Mouse (Mus musculus): Measurements from ENCODE around the gene Slc16a11.

Gene Slc16a11

GRCm38 (mm10) chr11:70212423-70212822 lies at the start of gene Slc16a11:
Slc16a11 (plus strand) TSS chr11:70212752.
- DNase-seq, result no peak

DNA sequence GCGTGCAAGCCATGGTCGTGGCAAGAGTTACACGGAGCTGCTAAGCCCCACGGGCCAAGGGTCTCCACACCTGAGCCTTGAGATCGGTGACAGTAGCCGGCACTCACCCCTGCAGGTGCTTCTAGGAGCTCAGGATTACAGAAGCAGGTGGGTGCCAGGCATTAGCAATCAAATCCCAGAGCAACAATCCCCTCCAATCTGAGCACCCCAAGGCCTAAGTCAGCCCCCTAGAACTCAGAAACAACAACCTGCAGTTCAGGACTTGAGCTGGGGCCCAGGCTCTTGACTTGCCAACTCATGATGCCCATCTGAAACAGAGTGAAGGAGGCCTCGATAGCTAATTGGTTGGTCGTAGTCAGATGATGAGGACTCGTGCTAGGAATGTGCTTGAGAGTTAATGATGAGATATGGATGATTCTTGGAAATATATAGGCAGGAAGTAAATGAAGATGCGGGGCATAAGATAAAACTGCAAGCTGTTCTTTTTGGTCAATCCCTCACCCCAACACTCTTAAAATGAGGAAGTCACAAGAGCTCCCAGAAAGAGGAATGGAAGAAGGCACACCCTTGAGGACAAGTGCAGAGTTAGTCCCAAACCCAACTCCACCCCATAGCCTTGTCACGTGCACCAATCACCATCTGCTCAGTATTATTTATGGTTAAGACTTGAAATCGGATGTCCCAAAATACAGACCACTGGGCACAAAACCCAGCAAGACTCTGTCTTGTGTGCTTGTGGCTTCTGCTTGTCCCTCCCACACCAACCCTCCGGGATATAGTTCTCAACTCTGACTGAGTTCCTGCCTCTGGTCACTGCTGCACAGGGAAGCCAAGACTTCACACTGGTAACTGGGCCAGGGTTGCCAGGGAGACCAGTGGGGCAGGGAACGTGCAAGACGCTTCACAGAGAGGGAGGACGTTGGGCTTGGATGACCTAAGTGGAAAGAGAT lies 46.3 kb upstream of the Slc16a11 start:
- no peak for DNase-seq

DNA sequence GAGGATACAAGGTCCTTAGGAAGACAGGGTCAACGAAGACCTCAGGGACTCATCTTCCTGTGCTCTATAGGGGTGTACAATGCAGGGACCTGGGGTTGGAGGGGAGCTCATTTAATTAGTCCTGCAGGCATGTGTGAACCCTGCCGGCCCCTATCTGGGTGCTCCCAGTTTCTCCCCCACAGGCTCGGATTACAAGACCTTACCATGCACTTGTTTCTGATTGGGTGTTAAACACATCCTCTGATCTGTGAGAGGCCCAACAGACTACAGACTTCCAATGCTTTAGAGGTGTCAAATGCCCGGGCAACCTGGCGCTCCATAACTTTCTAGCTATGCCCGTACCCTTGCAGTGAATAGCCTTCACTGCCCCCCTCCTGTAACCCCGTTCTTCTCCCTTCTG lies 44.4 kb upstream of the Slc16a11 start:
- DNase-seq, result no peak

DNA sequence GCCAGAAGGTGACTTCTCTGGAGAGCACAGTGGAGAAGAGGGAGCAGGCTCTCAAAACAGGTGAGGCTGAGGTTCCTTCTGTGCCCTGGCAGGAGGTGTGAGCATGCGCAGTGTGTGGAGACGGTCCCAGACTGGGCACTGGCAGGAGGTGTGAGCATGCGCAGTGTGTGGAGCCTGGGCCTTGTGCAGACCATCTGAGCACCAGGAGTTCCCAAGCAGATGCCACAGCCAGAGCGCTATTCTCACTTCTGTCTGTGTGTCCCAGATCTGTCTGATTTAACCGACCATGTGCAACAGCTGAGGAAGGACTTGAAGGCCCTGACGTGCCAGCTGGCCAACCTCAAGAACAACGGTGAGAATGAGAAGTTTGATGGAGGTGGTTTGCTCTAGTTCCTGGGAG lies 43.1 kb upstream of the Slc16a11 start:
- DNase-seq, result peak; percentile 33 to 43

DNA sequence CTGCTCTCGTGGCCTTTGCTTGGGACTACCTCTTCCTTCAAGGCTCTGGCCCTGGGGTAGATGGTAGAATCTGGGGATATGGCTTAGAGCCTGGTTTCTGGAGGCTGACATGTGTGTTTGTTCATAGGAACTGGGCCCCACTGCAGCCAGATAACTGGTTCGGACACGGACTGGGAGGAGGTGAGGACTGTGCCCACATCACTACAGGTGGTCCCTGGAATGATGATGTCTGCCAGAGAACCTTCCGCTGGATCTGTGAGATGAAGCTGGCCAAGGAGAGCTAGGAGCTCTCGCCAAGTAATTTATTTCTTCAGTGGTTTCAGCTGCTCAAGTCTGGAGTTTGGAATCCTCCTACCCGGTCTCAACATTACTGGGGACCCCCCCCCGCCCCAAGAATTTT lies 42.3 kb upstream of the Slc16a11 start:
- DNase-seq, result peak; percentile 51 to 57

DNA sequence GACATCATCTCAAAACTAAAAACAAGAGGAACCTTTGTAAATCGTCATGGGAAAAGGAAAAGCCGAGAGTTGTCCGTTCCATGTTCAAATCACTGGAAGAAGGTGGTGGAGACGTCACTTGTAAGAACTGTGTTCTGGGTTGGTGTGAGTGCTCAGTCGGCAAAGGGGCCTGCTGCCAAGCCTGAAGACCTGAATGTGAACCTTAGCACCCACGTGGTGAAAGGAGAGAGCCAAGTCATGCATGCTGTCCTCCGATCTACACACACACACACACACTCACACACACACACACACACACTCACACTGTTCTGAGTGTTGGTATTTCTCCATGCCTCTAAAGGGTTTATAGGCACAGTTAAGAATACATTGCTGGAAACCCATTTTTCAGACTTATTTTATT lies 41.4 kb upstream of the Slc16a11 start:
- DNase-seq, result no peak

GRCm38 (mm10) chr11:70171847-70172246 lies 40.7 kb upstream of the Slc16a11 start:
- peak; percentile 14 to 23 for DNase-seq

DNA sequence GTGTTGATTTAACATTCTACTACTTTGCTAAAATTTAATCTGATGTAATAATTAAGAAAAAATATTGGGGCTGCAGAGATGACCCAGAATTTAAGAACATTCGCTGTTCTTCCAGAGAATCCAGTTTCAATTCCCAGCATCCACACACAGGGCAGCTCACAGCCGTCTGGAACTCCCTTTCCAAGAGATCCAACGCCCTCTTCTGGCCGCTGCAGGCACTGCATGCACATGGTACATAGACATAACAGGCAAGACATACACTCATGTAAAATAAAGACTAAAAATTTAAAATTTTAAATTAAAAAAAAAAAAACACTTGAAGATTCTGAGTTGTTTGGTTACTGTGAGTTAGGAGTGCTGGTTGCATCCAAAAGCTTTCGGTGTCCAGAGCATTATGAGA lies 40.3 kb upstream of the Slc16a11 start:
- peak in 1 of 2 experiments; percentile 16 for DNase-seq

- DNase-seq, result no peak
Observed at GRCm38 (mm10) chr11:70174491-70174890, 38.1 kb upstream of the Slc16a11 start.

DNA sequence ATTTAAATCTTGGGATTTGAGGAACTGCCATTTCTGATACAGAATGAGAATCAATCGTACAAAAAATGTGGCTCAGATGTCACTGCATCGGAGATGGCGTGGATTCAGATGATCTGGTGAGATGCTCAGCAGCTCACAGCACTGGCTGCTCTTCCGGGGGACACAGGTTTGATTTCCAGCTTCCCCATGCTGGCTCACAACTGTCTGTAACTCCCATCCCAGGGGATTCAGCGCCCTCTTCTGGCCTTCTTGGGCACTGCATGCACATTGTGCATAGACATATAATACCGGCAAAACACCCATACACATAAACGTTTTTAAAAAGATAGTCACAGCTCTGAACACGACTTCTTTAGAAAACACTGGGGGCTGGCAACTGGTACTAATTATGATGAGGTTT lies 34.9 kb upstream of the Slc16a11 start:
- peak in 1 of 2 experiments; percentile 20 for DNase-seq

DNA sequence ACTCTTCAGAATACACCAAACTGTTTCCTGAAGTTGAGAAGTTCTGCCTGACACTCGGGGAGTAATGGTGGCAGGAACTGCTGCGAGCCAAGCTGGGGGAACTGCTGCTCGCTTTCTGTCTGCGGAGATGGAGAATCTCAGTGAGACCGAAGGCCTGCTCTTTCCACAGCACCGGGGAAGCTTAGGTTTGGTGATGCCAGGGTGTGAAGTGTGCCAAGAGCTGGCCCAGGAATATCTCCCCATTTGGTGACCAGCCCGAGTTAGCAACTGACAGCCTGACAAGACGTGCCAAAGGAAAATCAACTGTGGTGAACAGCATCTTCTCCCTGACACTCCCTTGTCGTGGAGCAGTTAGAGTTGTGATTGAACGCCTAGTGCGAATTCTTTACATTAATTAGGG lies 34.2 kb upstream of the Slc16a11 start:
- peak; percentile 15 to 19 for DNase-seq

DNA sequence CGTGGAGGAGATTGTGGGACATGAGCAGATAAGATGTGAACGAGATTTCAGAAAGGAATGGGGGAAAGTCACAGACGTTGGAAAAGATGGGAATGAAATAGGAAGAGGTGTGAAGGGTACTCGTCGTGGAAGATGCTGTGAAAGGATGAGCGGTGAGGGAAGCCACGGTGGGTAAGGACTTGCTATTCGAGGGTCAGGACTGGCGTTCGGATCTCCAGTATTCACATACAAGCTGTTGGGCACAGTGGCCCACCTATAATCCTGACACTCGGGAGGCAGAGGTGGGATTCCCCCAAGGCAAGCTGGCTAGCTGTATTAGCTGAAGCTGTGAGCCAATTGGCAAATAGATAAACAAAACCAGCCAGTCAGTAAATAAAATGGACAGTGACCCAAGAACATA lies 33.8 kb upstream of the Slc16a11 start:
- DNase-seq, result no peak

DNA sequence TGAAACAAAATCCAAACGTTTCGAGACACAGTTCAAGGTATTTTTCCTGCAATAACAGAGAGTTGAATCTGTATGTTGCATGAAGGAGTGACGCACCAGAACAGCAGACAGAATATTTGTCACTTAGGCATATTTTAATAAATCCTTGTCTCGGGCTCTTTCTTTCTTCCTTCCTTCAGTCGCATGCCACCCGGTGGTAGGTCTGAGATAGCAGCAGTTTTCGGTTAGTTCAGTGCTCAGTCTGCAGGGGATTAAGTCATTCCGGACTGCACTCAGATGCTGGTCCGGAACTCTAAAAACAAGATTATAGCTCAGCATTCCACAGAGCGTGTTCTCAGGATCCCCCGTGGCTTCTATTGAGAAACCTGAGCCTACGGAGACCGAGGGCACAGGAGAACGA lies 33.2 kb upstream of the Slc16a11 start:
- DNase-seq, result peak; percentile 26 to 27

- no peak for DNase-seq
Observed at GRCm38 (mm10) chr11:70180496-70180895, 32.1 kb upstream of the Slc16a11 start.

DNA sequence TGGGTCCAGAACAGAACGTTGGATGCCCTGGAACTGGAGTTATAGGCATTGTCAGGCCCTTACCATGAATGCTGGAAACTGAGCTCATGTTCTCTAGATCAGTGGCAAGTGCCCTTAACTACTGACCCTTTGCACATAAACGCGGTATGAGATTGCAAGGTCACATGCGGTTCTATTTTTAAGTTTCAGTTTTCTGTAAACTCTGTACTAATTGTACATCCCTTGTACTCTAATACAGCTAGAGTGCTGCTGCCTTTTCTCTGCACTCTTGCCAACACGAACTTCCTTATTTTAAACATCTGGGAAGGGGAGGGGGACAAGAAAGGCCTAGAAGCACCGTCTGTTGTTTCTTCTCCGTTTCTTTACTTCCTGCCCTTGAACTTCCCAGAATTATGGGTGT lies 27.4 kb upstream of the Slc16a11 start:
- DNase-seq, result no peak

DNA sequence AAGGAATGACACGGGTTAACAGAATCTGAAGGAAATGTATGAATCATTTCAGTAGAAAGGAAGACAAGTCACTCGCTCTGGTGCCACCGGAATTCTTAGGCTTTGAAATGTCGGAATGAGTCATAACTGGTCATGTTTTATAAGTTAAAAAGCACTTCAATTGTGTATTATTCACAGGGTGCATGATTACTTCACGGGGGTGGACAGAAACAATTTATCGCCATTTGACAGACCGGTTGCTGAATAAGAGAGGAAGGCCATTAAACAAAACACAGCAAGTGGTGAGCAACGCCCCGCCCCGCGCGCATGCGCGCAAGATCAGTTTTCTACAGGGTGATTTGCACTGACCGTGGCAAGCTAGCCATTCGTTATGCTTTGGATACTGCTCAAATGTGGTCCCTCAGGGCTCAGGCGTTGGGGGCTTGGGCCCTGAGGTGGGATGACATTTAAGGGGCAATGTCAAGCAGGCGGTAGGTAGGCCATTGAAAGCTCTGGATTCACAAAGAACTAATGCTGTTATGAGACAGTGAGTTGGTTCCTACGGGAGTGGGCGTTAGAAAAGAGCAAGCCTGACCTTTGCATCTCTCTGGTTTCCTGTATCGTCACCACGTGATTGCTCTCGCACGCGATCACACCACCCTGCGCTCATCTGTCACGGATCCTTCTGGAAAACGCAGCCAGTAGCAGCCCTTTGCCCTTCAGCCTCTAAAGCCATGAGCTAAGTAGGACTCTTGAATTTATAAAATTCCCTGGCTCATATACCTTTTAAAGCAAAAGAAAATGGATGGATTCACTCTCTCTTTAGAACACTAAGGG lies 23.0 kb upstream of the Slc16a11 start:
- no peak for DNase-seq

DNA sequence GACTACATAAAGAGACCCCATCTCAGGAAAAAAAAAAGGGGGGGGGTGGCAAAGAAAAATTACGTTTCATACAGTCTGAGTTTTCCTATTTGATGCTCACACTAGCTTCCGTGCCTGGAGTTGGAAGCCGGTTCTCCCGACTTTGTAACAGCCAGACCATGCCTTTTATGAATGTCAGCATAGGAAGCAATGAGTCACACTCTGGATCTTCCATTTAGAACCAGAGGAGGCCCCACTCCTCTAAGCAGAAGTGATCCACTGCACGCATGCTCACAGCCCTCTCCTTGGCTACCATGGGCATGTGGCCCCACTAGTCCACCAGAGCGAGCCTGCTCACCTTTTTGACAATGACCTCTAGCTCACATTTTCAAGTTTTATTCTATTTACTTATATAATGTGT lies 21.4 kb upstream of the Slc16a11 start:
- no peak for DNase-seq

- no peak for DNase-seq
Observed at GRCm38 (mm10) chr11:70192157-70192556, 20.4 kb upstream of the Slc16a11 start.

- DNase-seq, result no peak
Observed at GRCm38 (mm10) chr11:70193354-70194285, 18.9 kb upstream of the Slc16a11 start.

GRCm38 (mm10) chr11:70198332-70198731 lies 14.2 kb upstream of the Slc16a11 start:
- no peak for DNase-seq

DNA sequence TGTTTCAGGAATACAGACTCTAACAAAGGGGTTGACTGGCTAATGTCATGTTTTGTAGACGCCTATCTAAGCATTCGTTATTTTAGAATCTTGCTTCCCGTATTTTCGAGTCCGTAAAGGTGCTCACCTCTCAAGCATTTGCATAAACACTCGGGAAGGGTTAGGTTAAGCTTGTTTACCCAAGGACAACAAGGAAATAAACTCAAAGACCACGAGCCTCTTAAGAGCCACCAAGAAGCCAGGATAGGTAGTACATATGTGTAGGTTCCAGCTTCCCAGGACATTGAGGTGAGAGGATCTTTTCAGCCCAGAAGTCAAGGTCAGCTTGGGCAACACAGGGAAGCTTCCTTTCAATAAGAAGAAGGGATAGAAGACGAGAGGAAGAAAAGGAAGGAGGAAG lies 13.4 kb upstream of the Slc16a11 start:
- no peak for DNase-seq

DNA sequence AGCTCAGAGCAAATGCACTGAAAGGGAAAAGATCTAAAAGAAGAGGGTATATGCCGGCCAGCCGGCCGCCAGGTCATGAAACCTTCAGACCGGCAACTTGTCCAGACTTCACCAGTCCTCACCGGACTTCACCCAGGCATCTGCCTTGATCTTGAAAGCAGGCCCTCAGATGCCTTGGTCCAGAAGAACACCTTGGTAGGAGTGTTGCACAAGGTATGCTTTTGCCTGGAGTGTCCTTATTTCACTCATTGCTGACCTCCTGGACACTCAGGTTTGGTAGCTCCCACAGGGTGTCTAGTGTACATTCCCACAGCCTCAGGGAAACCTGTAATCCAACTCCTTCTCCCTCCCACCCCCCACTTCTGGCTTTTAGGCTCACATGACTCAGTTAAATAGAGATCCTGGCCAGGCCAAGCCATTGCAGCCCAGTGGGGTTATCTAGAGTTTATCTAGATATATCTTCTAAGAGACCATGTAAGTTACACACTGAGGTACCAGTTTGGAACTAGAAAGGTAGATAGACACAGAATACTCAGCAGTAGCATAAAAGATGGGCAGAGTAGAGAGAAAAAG lies 12.4 kb upstream of the Slc16a11 start:
- no peak for DNase-seq
